Mouse (Mus musculus): ENCODE results near the gene Plcg2.

DNA sequence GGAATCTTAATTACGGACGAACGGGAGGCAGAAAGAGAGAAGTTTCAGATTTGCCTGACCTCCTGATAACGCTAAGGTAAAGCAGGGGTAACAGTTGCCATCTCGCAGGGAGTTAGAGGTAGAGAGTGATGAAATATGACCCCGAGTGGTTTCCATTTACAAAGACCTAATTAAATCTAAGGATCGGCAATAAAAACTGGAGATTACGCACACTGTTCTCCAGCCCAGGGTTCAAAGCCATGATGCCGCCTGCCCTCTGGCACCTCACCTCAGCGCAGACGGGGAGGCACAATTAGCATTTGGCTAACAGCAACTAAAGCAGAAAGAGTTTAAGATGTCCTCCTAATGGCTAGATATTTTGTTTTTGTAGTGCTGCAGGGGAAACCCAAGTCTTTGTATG, 172.4 kb downstream of the Plcg2 start:
- TF ChIP-seq CTCF (conservative IDR thresholded peaks at IDR 0.05; ENCODE audit: insufficient read depth, insufficient read length, low read depth, low read length) (no peak), POLR2A (IDR thresholded peaks at IDR 0.05; ENCODE audit: low read depth, low read length) (no peak)

Data from kidney, adult 2 months (tissue).